In genomic region chr2:50677456-50677855, GRCm38 (mm10) we compare ENCODE assay signal across 21 mouse cellular contexts.
DNase-seq lines count a peak whose midpoint lies in the region; ATAC-seq and TF ChIP-seq lines count a peak whose summit lies in the region.
"Had no signal": no experiment of that assay in that cellular context is flagged by ENCODE, and none has a peak within 500 bp of the region (broad histone marks: within the 10 kb centered on the region; RNA-seq: fewer than 3 reads in every experiment).

No protein-coding gene starts in this region.

- H3K79me2 ChIP-seq in heart, adult 2 months (replicated peaks; ENCODE audit: control insufficient read depth, insufficient read depth, low read length): no peaks in the 10 kb centered on the region
- no peaks in the 10 kb centered on the region for H3K79me2 ChIP-seq in MEL (ENCODE audit: control insufficient read depth, insufficient read depth, low read length, poor library complexity)

- peak; percentile 38 for TF ChIP-seq RAD21 in MEL (IDR thresholded peaks at IDR 0.05; ENCODE audit: low read depth, low read length)

- TF ChIP-seq EP300 in heart, adult 2 months (IDR thresholded peaks at IDR 0.05; ENCODE audit: insufficient read depth, low read depth, low read length): no peak
- no peak for TF ChIP-seq EP300 in MEL (IDR thresholded peaks at IDR 0.05; ENCODE audit: low read depth in 1 of 2, low read length in 2 of 2)

- DNase-seq in heart, adult 2 months: no peak
- DNase-seq in heart, postnatal 10 days: no peak
- DNase-seq in thymus, adult 2 months: peak; percentile 22
- no peak for DNase-seq in thymus, postnatal 0 days (ENCODE audit: low spot score)
- peak; percentile 37 for DNase-seq in MEL (ENCODE audit: low read depth, low spot score)
- DNase-seq in thymus, postnatal 36 days: peak; percentile 24 to 26
- DNase-seq in embryonic facial prominence, embryonic 10.5 days (ENCODE audit: low spot score): no peak
- no peak for DNase-seq in hindbrain, embryonic 11.5 days (ENCODE audit: low spot score)
- DNase-seq: adrenal gland, postnatal 14 days; cerebellum, adult 11-12 months; cerebellum, postnatal 25 days; gastrocnemius, postnatal 10 days; heart, postnatal 36 days had no signal

- H3K36me3 ChIP-seq in heart, adult 2 months (ENCODE audit: control insufficient read depth, insufficient read depth, low read length): no peaks in the 10 kb centered on the region
- no peaks in the 10 kb centered on the region for H3K36me3 ChIP-seq in thymus, adult 2 months (ENCODE audit: control insufficient read depth, insufficient read depth, low read length)
- H3K36me3 ChIP-seq in MEL (ENCODE audit: control insufficient read depth in 1 of 2, insufficient read depth in 2 of 2, low read length in 2 of 2): peaks cover 0 to 7% of the 10 kb centered on the region in 2 experiments; a peak in 1 of 4 replicates
- H3K36me3 ChIP-seq in embryonic facial prominence, embryonic 10.5 days (replicated peaks): no peaks in the 10 kb centered on the region
- H3K36me3 ChIP-seq in hindbrain, embryonic 11.5 days (ENCODE audit: control insufficient read depth, insufficient read depth, low read length): no peaks in the 10 kb centered on the region
- H3K36me3 ChIP-seq: embryonic facial prominence, embryonic 13.5 days; forebrain, embryonic 12.5 days; heart, embryonic 12.5 days had no signal

- H3K27ac ChIP-seq in heart, adult 2 months: no peak overlapping the region
- H3K27ac ChIP-seq in thymus, adult 2 months (ENCODE audit: control insufficient read depth, insufficient read depth, low read length): no peak overlapping the region
- H3K27ac ChIP-seq in MEL (ENCODE audit: control insufficient read depth, low read depth, low read length): no peak overlapping the region
- no peak overlapping the region for H3K27ac ChIP-seq in embryonic facial prominence, embryonic 10.5 days (replicated peaks)
- no peak overlapping the region for H3K27ac ChIP-seq in hindbrain, embryonic 11.5 days (ENCODE audit: low read depth, low read length)
- H3K27ac ChIP-seq: embryonic facial prominence, embryonic 13.5 days; forebrain, embryonic 12.5 days; hindbrain, embryonic 14.5 days had no signal

- intact Hi-C loops in heart, adult 2 months (cut with DNase I): no loop called here
- intact Hi-C loops in heart, postnatal 10 days (cut with DNase I): no loop called here

- no peak for ATAC-seq in hindbrain, embryonic 11.5 days (ENCODE audit: low FRiP score)
- ATAC-seq: activated CD4-positive, CD25-positive, alpha-beta regulatory T cell, adult 4 months; CD4-positive, CD25-positive, alpha-beta regulatory T cell, adult 4 months; forebrain, embryonic 16.5 days; Patski had no signal

- H3K9ac ChIP-seq in heart, adult 2 months (ENCODE audit: low read depth, low read length): no peak overlapping the region
- H3K9ac ChIP-seq in MEL (ENCODE audit: control insufficient read depth, low read depth, low read length, poor library complexity, severe bottlenecking): no peak overlapping the region
- H3K9ac ChIP-seq in hindbrain, embryonic 11.5 days (ENCODE audit: low read depth, low read length): no peak overlapping the region
- H3K9ac ChIP-seq: embryonic facial prominence, embryonic 13.5 days; forebrain, embryonic 12.5 days; heart, embryonic 12.5 days; hindbrain, embryonic 14.5 days had no signal

- WGBS in heart, adult 2 months: 100% methylated on average over 1 of the region's 1 CpGs
- WGBS in thymus, adult 2 months: 87% methylated on average over 1 of the region's 1 CpGs
- WGBS in embryonic facial prominence, embryonic 10.5 days: 86% methylated on average over 1 of the region's 1 CpGs
- WGBS in hindbrain, embryonic 11.5 days: 96% methylated on average over 1 of the region's 1 CpGs

- no peaks in the 10 kb centered on the region for H3K9me3 ChIP-seq in MEL (replicated peaks; ENCODE audit: insufficient read depth, low read length)
- H3K9me3 ChIP-seq in embryonic facial prominence, embryonic 10.5 days: no peaks in the 10 kb centered on the region
- H3K9me3 ChIP-seq in hindbrain, embryonic 11.5 days (ENCODE audit: control insufficient read depth, low read length): no peaks in the 10 kb centered on the region
- H3K9me3 ChIP-seq: embryonic facial prominence, embryonic 13.5 days; forebrain, embryonic 12.5 days had no signal

- H3K4me3 ChIP-seq in heart, adult 2 months: no peak overlapping the region
- no peak overlapping the region for H3K4me3 ChIP-seq in thymus, adult 2 months (ENCODE audit: control insufficient read depth, insufficient read depth, low read length)
- H3K4me3 ChIP-seq in MEL (ENCODE audit: control insufficient read depth in 1 of 2, insufficient read depth in 1 of 2, low read depth in 2 of 2, low read length in 2 of 2): no peak overlapping the region
- H3K4me3 ChIP-seq in embryonic facial prominence, embryonic 10.5 days: no peak overlapping the region
- no peak overlapping the region for H3K4me3 ChIP-seq in hindbrain, embryonic 11.5 days (ENCODE audit: low read depth, low read length)
- H3K4me3 ChIP-seq: embryonic facial prominence, embryonic 13.5 days; forebrain, embryonic 12.5 days; heart, embryonic 12.5 days had no signal

- H3K27me3 ChIP-seq in heart, adult 2 months (ENCODE audit: control insufficient read depth, insufficient read depth, low read length): no peaks in the 10 kb centered on the region
- H3K27me3 ChIP-seq in thymus, adult 2 months (ENCODE audit: control insufficient read depth, insufficient read depth, low read length): no peaks in the 10 kb centered on the region
- H3K27me3 ChIP-seq in MEL (ENCODE audit: control insufficient read depth in 1 of 2, insufficient read depth in 2 of 2, low read length in 2 of 2): no peaks in the 10 kb centered on the region
- no peaks in the 10 kb centered on the region for H3K27me3 ChIP-seq in embryonic facial prominence, embryonic 10.5 days (replicated peaks; ENCODE audit: low read depth, poor library complexity, severe bottlenecking)
- no peaks in the 10 kb centered on the region for H3K27me3 ChIP-seq in hindbrain, embryonic 11.5 days (ENCODE audit: control insufficient read depth, insufficient read depth, low read length)
- H3K27me3 ChIP-seq: embryonic facial prominence, embryonic 13.5 days; forebrain, embryonic 12.5 days; heart, embryonic 12.5 days; Patski had no signal

- no peak overlapping the region for H3K4me2 ChIP-seq in hindbrain, embryonic 11.5 days (replicated peaks; ENCODE audit: low read depth, low read length)
- H3K4me2 ChIP-seq: embryonic facial prominence, embryonic 13.5 days; forebrain, embryonic 12.5 days; heart, embryonic 12.5 days; hindbrain, embryonic 14.5 days had no signal

- TF ChIP-seq POLR2A in heart, adult 2 months (IDR thresholded peaks at IDR 0.05; ENCODE audit: insufficient read depth, low read depth, low read length): no peak
- TF ChIP-seq POLR2A in thymus, adult 2 months (IDR thresholded peaks at IDR 0.05; ENCODE audit: control insufficient read depth, extremely low read depth, insufficient read depth, low read length, poor library complexity): no peak
- no peak for TF ChIP-seq POLR2A in MEL (IDR thresholded peaks at IDR 0.05; ENCODE audit: control insufficient read depth in 1 of 2, insufficient read depth in 1 of 2, low read depth in 1 of 2, low read length in 2 of 2, poor library complexity in 1 of 2)

- TF ChIP-seq CTCF in heart, adult 2 months (IDR thresholded peaks at IDR 0.05): peak; percentile 24
- TF ChIP-seq CTCF in thymus, adult 2 months (IDR thresholded peaks at IDR 0.05; ENCODE audit: borderline replicate concordance, control insufficient read depth, extremely low read depth, insufficient read depth, low read length, poor library complexity): no peak
- peak in 2 of 3 experiments; percentile 44 to 49; a peak in 4 of 6 replicates for TF ChIP-seq CTCF in MEL (IDR thresholded peaks at IDR 0.05 in 2 of 3, conservative IDR thresholded peaks at IDR 0.05 in 1 of 3; ENCODE audit: control insufficient read depth in 1 of 3, insufficient read depth in 1 of 3, low read depth in 2 of 3, low read length in 3 of 3, poor library complexity in 1 of 3, severe bottlenecking in 1 of 3)

- H3K4me1 ChIP-seq in heart, adult 2 months (ENCODE audit: control insufficient read depth, insufficient read depth, low read length): peaks cover 7% of the 10 kb centered on the region
- H3K4me1 ChIP-seq in thymus, adult 2 months (replicated peaks; ENCODE audit: control insufficient read depth, insufficient read depth, low read length): no peaks in the 10 kb centered on the region
- H3K4me1 ChIP-seq in MEL (ENCODE audit: control insufficient read depth in 1 of 2, insufficient read depth in 2 of 2, low read length in 2 of 2): peaks cover 0 to 10% of the 10 kb centered on the region in 2 experiments; a peak in 2 of 4 replicates
- H3K4me1 ChIP-seq in embryonic facial prominence, embryonic 10.5 days: no peaks in the 10 kb centered on the region
- H3K4me1 ChIP-seq in hindbrain, embryonic 11.5 days (replicated peaks; ENCODE audit: control insufficient read depth, insufficient read depth, low read length): no peaks in the 10 kb centered on the region
- H3K4me1 ChIP-seq: embryonic facial prominence, embryonic 13.5 days; forebrain, embryonic 12.5 days; heart, embryonic 12.5 days had no signal

TF ChIP-seq in MEL, 35 proteins besides CTCF, POLR2A, EP300 and RAD21:
- TF ChIP-seq ZC3H11A (IDR thresholded peaks at IDR 0.05; ENCODE audit: low read depth, low read length): 0 out of 2 replicates have a peak, but pooled peaks have one; percentile 25
- TF ChIP-seq NRF1 (IDR thresholded peaks at IDR 0.05; ENCODE audit: insufficient read depth, low read depth, low read length, poor library complexity, severe bottlenecking): no peak
- TF ChIP-seq BHLHE40 (IDR thresholded peaks at IDR 0.05; ENCODE audit: borderline replicate concordance, low read depth, low read length): no peak
- peak; percentile 39 for TF ChIP-seq SMC3 (IDR thresholded peaks at IDR 0.05; ENCODE audit: low read depth, low read length)

Comparison
In these comparisons a context has a peak if more than half of its experiments do, and no peak if none do; other contexts are left out.
1. DNase-seq: peak in thymus, adult 2 months (single experiment), MEL (single experiment) and thymus, postnatal 36 days (2 of 2); none in heart, adult 2 months (0 of 2), heart, postnatal 10 days (0 of 2), thymus, postnatal 0 days (single experiment), embryonic facial prominence, embryonic 10.5 days (single experiment) and hindbrain, embryonic 11.5 days (single experiment).